Mouse (Mus musculus) spleen, adult 18-20 months (tissue): Measurements from ENCODE around the gene Rps10.

Experiments used
- DNase-seq, 2 experiments: peaks; one replicate each; pipeline ENCODE4 v3.0.0; 2022; ENCODE audit warnings: mixed read lengths in 2 of 2

The Rps10 gene

GRCm38 (mm10) chr17:27610679-27611518 lies 25.6 kb downstream of the Rps10 start:
- DNase-seq, result no peak

- no peak for DNase-seq
Observed at GRCm38 (mm10) chr17:27609576-27609975, 26.9 kb downstream of the Rps10 start.

GRCm38 (mm10) chr17:27603522-27604234 lies 32.8 kb downstream of the Rps10 start:
- no peak for DNase-seq

- DNase-seq, result no peak
Observed at GRCm38 (mm10) chr17:27603036-27603435, 33.4 kb downstream of the Rps10 start.

- no peak for DNase-seq
Observed at GRCm38 (mm10) chr17:27600869-27601268, 35.6 kb downstream of the Rps10 start.

- no peak for DNase-seq
Observed at GRCm38 (mm10) chr17:27600286-27600685, 36.2 kb downstream of the Rps10 start.

- no peak for DNase-seq
Observed at GRCm38 (mm10) chr17:27596376-27597190, 39.9 kb downstream of the Rps10 start.

- DNase-seq, result no peak
Observed at GRCm38 (mm10) chr17:27595659-27596375, 40.7 kb downstream of the Rps10 start.

GRCm38 (mm10) chr17:27592565-27592910 lies 43.9 kb downstream of the Rps10 start:
- no peak for DNase-seq

GRCm38 (mm10) chr17:27591826-27592564 lies 44.5 kb downstream of the Rps10 start:
- DNase-seq, result no peak

GRCm38 (mm10) chr17:27588231-27588630 lies 48.2 kb downstream of the Rps10 start:
- DNase-seq, result no peak

- DNase-seq, result no peak
Observed at GRCm38 (mm10) chr17:27587252-27587651, 49.2 kb downstream of the Rps10 start.

GRCm38 (mm10) chr17:27586661-27587060 lies 49.8 kb downstream of the Rps10 start:
- DNase-seq, result no peak

GRCm38 (mm10) chr17:27583185-27583894 lies 53.1 kb downstream of the Rps10 start:
- no peak for DNase-seq
